Mouse (Mus musculus): ENCODE measurements around the gene Dlx6. TPM values are rescaled to one million over a fixed set of nuclear protein-coding genes. Genes with fewer than 3 reads are reported as not detected.

The Dlx6 gene
- total RNA-seq, 2 experiments from 2014 or later, result not detected

DNA sequence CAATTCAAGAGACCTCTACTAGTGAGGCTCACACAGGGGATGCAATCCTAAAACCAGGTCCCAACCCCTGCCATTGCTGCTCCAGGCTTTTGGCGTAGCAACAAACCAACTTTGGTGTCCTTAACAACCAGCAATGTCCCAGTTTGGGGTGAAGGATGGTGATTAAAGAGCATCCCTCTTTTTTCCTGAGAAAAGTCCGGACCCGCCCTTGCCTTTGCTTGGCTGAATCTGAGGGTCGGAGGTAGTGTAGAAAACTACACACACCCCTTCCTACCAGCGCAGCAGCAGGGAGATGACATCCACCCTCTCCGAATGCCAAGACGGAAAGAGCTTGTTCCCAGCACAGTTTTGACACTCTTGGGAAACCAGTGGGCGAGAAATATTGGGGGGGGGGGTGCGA lies 12.5 kb downstream of the Dlx6 start:
- intact Hi-C loops (cut with DNase I), result no loop called here
- no peak for DNase-seq (ENCODE audit: low spot score)

DNA sequence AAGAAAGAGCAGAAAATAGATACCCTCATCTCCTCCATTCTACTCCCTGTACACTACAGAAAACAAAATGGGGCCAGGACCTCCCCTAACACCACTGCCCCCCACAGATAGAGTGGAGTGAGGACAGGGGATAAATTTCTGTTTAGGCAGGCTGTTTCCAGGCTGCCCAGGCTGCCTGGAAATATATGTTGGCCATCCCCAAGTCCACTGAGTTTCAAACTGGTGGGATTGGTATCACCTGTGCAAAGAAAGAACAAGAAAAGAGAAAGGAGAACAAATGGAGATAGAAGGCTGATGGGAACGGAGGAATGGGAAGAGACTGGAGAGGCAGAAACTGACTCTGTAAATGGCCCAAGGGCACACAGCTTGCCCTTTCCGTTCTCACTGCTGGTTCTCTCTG lies 13.1 kb downstream of the Dlx6 start:
- intact Hi-C loops (cut with DNase I), result no loop called here

GRCm38 (mm10) chr6:6876731-6877130 lies 13.6 kb downstream of the Dlx6 start:
- intact Hi-C loops (cut with DNase I), result no loop called here
- no peak for DNase-seq (ENCODE audit: low spot score)

More for the DNA sequence above, 13.1 kb downstream of the Dlx6 start:
- no peak for DNase-seq (ENCODE audit: low spot score)

DNA sequence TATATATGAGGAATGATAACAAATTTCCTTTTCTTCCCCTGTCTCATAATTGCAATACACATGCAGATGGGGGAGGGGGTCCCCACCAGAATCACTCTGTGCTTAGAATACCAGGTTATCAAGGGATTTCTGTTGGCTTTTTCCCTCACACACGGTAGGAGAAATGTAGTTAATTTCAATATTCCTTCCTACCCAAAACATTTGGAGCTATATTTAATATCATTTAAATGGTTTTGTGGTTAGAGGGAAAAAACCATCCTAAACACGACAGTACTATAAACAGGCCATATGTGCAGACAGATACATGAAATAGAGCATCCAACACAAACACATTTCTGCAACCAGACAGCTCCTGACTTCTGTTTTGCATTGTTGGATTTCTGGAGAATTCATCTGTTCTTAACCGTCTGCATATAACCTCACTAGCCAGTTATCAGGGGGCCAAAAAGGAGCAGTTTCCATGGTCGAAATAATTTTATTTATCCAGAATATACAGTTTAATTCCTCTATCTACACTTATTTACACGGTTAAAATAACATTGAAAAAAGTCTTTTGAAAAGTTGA lies 14.3 kb downstream of the Dlx6 start:
- intact Hi-C loops (cut with DNase I), result no loop called here
- DNase-seq (ENCODE audit: low spot score), result no peak

DNA sequence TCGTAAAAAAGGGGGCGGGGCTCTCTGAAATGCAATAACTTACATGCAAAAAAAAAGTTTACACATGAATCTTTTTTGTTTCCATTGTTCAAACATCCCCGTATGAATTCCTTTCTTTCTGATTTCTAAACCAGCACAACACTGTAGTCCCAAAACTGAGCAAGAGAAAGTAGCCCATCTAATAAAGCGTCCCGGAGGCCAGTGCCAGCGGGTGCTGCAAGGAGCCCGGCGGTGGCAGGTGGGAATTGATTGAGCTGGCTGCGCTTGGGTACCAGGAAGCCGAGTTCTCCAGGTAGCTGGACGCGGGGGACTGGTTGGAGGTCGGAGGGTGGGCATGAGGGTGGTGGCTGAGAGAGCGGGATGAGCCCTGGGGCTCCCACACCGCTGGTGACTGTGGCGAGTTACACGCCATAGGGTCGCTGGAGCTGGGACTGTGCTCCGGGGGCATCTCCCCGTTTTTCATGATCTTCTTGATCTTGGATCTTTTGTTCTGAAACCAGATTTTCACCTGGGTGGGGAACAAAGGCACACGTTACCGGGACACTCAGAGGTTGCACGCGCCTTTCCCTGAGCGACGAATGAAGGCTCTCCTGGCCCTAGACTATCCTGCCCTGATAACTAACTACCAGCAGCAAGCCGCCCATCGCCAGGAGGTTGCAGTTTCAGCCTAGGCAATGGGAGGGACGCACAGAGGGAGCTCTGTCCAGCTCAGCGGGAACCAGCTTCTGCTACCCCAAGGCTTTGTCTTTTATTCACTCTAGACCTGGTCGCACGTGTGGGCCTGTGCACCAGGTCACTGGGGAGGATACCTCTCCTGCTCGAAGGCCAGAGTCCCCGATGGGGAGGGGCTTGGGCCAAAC lies 15.1 kb downstream of the Dlx6 start:
- intact Hi-C loops (cut with DNase I), result no loop called here
- DNase-seq (ENCODE audit: low spot score), result no peak

- no peak for DNase-seq (ENCODE audit: low spot score)
- intact Hi-C loops (cut with DNase I), result no loop called here
Measured at GRCm38 (mm10) chr6:6878841-6879291, 15.7 kb downstream of the Dlx6 start.

DNA sequence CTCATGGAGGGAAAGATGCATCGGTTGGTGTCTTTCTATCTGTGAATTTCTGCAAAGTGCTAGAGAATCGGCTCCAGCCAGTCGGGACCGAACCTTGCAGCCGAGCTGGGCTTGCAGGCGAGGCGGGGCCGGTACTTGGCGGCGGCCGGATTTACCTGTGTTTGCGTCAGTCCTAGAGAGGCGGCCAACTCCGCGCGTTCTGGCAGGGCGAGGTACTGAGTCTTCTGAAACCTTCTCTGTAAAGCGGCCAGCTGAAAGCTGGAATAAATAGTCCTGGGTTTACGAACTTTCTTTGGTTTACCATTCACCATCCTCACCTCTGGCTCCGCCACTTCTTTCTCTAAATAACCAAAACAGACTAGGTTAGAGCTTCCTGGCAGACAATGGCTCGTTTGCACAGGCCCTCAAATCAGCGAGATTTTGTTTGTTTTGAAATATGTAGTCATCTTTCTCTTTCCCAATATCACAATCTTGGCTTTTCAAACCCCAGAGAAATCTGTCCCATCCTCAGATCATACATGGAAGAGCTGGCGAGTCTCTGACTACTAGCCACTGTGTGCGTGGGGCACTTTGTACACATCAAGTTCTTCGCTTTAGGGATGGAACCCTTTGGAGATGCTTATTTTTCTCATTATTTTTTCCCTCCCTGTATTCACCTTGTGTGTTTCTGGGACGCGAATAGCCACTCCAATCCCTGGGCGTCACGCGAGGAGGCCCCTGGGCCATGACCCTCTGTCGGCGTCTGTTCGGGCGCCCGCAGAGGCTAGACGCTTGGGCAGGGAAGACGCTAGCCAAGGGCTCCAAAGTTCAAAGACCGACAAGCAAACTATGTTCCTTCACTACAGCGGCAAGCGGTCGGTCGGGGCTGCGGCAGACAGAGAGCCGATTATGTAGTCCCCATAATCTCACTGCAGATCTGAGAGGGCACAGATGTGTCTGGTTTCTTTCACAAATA lies 16.5 kb downstream of the Dlx6 start:
- no peak for DNase-seq (ENCODE audit: low spot score)
- intact Hi-C loops (cut with DNase I), result loop anchor here (10.0 kb wide), 1 partner anchor 575 kb away; no protein-coding TSS in a partner anchor

- DNase-seq (ENCODE audit: low spot score), result no peak
- intact Hi-C loops (cut with DNase I), result loop anchor here (10.0 kb wide), 1 partner anchor 576 kb away; no protein-coding TSS in a partner anchor
Measured at GRCm38 (mm10) chr6:6880361-6881114, 17.4 kb downstream of the Dlx6 start.

GRCm38 (mm10) chr6:6881115-6881637 lies 18.0 kb downstream of the Dlx6 start:
- intact Hi-C loops (cut with DNase I), result loop anchor here (10.0 kb wide), 1 partner anchor 576 kb away; no protein-coding TSS in a partner anchor
- no peak for DNase-seq (ENCODE audit: low spot score)

DNA sequence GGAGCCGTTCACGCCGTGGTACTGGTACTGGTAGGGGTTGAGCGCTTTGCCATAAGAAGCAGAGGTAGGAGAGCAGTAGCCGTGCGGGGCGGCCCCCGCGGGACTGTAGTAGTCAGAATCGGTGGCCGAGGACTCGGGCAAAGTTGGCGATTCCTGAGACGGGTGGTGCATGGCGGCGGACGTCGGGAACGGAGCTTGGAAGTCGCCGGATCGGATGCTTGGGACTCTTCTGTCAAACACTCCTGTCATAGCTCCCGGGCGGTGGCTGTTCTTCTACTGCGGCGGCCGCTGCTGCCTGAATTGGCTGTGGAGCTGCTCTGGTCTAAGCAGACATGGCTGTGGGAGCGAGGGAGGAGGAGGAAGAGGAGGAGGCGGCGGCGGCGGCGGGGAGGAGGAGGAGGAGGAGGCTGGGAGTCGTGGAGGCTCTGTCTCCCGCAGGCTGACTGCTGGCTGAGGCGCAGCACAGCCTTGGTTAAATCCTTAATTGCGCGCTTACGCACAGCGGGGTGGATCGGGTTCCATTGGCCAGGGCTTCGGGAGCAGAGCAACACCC lies 18.6 kb downstream of the Dlx6 start, which contains the start of gene Dlx5:
Gene Dlx5, minus strand, starts transcription at position 448 of the 553 bp plus-strand sequence.
- no peak for DNase-seq (ENCODE audit: low spot score)
- intact Hi-C loops (cut with DNase I), result loop anchor here (10.0 kb wide), 1 partner anchor 577 kb away; no protein-coding TSS in a partner anchor

- intact Hi-C loops (cut with DNase I), result loop anchor here (10.0 kb wide), 1 partner anchor 578 kb away; no protein-coding TSS in a partner anchor
- DNase-seq (ENCODE audit: low spot score), result no peak
Measured at GRCm38 (mm10) chr6:6882266-6882797, 19.2 kb downstream of the Dlx6 start.

GRCm38 (mm10) chr6:6884897-6885296 lies 21.8 kb downstream of the Dlx6 start:
- intact Hi-C loops (cut with DNase I), result loop anchor here (1.0 to 10.0 kb wide), 4 partner anchors 580 to 1028 kb away; no protein-coding TSS in a partner anchor
- no peak for DNase-seq (ENCODE audit: low spot score)

DNA sequence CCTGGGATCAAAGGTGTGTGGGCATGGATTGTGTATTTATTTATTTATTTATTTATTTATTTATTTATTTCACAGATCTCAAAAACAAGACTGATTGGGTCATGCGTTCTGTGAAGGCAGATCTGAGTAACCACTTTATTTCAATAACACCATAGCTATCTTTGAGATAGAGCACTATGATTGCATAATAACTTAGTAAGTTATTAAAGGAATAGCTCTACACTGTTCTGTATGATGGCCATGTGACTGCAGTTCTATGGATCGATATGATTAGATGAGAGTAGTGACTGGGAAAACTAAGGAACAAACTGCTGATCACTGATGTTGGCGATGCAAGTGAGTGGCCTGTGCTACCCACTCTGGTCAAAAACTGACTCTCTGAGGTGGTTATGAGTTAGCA lies 23.1 kb downstream of the Dlx6 start:
- intact Hi-C loops (cut with DNase I), result loop anchor here (5.0 to 10.0 kb wide), 3 partner anchors 581 to 1029 kb away; no protein-coding TSS in a partner anchor
- no peak for DNase-seq (ENCODE audit: low spot score)

GRCm38 (mm10) chr6:6890047-6890446 lies 26.9 kb downstream of the Dlx6 start:
- no peak for DNase-seq (ENCODE audit: low spot score)
- intact Hi-C loops (cut with DNase I), result loop anchor here (2.0 kb wide), 1 partner anchor 25 kb away; no protein-coding TSS in a partner anchor

DNA sequence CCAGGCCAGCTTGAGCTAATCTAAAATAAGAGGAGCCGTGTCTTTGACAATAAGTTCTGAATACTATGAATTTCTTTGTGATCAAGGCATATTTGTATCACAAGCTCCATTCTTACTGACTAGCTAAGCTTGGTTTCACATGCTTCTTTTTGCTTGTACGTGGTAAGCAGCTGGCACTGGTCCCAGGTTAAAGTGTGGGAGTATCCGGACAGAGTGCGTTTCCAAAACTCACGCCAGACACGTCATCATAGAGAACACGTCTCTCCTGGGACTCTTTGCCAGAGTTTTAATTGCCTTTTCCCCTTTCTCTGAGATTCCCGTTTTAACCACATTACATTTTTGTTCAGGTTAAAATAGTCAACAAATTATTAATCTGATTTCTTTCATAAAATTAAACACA lies 46.5 kb downstream of the Dlx6 start:
- DNase-seq (ENCODE audit: low spot score), result peak; percentile 59
- intact Hi-C loops (cut with DNase I), result no loop called here

DNA sequence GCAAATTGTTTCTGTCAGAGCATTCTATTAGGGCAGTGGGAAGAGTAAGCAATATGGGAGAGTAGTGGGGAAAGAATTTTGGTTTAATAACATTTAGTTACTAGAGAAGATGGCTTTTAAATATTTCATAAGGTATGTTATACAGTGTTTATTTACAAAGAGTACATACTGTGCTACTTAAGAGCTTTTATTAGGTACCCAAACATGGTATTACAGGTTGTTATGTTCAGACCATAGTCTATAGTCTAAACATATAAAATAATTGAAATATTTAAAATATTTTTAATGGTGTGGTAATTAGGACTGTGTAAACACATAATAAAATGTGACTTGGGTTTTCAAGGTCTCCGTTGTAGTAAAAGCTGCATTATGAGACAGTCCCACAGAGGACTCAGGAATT lies 51.2 kb downstream of the Dlx6 start:
- no peak for DNase-seq (ENCODE audit: low spot score)
- intact Hi-C loops (cut with DNase I), result loop anchor here (2.0 kb wide), 2 partner anchors 24 to 910 kb away; no protein-coding TSS in a partner anchor

DNA sequence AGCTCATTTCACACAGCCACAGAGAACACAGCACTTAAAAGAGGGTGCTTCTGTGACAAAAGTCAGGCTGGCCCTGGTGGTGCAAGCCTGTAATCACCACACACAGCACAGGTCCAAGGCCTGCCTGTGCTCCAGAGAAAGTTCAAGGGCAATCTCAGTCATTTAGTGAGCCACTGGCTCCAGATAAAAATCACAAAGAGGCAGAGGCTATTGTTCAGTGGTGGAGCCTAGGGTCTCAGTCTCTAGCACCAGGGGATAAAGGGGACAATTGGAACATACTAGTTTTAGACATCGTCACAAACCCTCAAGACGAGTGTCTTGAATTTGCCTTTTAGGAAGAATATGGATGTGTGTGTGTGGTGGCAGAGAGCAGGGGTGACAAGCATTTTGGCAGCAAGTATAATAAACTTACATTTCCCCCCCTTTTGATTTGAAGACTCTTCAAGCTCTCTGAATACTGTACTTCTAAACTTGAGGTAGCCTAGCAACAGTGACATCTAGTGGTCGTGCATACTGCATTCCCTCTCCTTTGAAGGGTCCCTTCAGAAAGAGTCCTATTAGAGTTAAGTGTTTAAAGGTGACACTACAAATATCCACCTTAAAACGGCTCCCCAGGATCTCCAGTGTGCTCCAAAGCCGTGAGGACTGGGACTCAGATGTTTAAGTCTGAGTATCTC lies 51.9 kb downstream of the Dlx6 start:
- no peak for DNase-seq (ENCODE audit: low spot score)
- intact Hi-C loops (cut with DNase I), result loop anchor here (2.0 to 5.0 kb wide), 3 partner anchors 24 to 1058 kb away; no protein-coding TSS in a partner anchor
